Mouse (Mus musculus) megakaryocyte, embryonic 14.5 days (primary cell): ENCODE measurements around the gene Nebl.

Experiments
- FLI1 ChIP-seq: IDR thresholded peaks from 2 replicates; pipeline ENCODE4 v1.6.1; 2012; ENCODE audit warnings: low read length, inconsistent platforms, mixed read lengths
- GATA1 ChIP-seq: IDR thresholded peaks from 3 replicates; pipeline ENCODE4 v1.6.1; 2012; ENCODE audit warnings: mixed read lengths, low read length, inconsistent platforms, borderline replicate concordance

DNA sequence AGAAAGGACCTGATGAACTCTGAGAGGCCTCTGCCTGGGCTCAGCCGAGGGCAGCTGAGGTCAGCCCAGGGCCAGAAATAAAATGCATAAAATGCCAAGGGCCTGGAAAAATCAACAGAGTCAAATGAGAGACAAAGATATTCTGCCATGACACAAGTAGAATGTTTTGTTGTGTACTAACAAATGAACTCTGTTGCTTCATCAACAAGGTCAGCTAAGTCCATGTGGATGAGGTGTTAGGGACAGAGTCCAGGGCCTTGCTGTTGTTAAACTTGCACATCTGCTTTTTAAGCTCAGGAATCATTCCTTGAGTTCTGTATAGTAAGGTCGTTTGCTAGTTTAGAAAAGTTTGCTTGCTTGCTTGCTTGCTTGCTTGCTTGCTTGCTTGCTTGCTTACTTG is 9.2 kb upstream of the Nebl start:
- TF ChIP-seq GATA1 (no peak), FLI1 (no peak)
